Comparison of ENCODE assay signal across 25 mouse cellular contexts in genomic region chrX:162302788-162303187, GRCm38 (mm10).
"Had no signal": no experiment of that assay in that cellular context is flagged by ENCODE, and none has a peak within 500 bp of the region (broad histone marks: within the 10 kb centered on the region; RNA-seq: fewer than 3 reads in every experiment).

No protein-coding gene starts in this region.

- H3K27ac ChIP-seq: gastrocnemius, adult 2 months; heart, embryonic 10.5 days; heart, embryonic 13.5 days; heart, embryonic 15.5 days; hindbrain, embryonic 13.5 days; hindbrain, embryonic 15.5 days; hindbrain, postnatal 0 days; kidney, embryonic 15.5 days; kidney, postnatal 0 days; left cerebral cortex, adult 2 months; limb, embryonic 10.5 days; limb, embryonic 12.5 days had no signal

- H3K4me2 ChIP-seq: heart, embryonic 13.5 days; heart, embryonic 15.5 days; hindbrain, embryonic 13.5 days; hindbrain, embryonic 15.5 days; kidney, embryonic 15.5 days; limb, embryonic 12.5 days; liver, embryonic 11.5 days had no signal

- H3K27me3 ChIP-seq: heart, embryonic 13.5 days; heart, embryonic 15.5 days; hindbrain, embryonic 13.5 days; hindbrain, embryonic 15.5 days had no signal

- H3K4me3 ChIP-seq: gastrocnemius, adult 2 months; heart, embryonic 10.5 days; heart, embryonic 13.5 days; heart, embryonic 15.5 days; hindbrain, embryonic 13.5 days; hindbrain, embryonic 15.5 days; kidney, embryonic 15.5 days; left cerebral cortex, adult 2 months; limb, embryonic 10.5 days; limb, embryonic 12.5 days had no signal

- H3K4me1 ChIP-seq: heart, embryonic 10.5 days; heart, embryonic 13.5 days; heart, embryonic 15.5 days; hindbrain, embryonic 13.5 days; hindbrain, embryonic 15.5 days; kidney, embryonic 15.5 days; limb, embryonic 10.5 days; limb, embryonic 12.5 days had no signal

- H3K36me3 ChIP-seq: heart, embryonic 10.5 days; heart, embryonic 13.5 days; heart, embryonic 15.5 days; hindbrain, embryonic 13.5 days; hindbrain, embryonic 15.5 days; kidney, embryonic 15.5 days; limb, embryonic 10.5 days; limb, embryonic 12.5 days had no signal

- DNase-seq: gastrocnemius, adult 2 months; gastrocnemius, postnatal 10 days; gastrocnemius, postnatal 25 days; heart, adult 18-20 months; heart, postnatal 14 days; heart, postnatal 36 days; kidney, adult 11 months; kidney, adult 2 months; kidney, adult 9 months; kidney, postnatal 14 days; kidney, postnatal 36 days; liver had no signal

- H3K9me3 ChIP-seq: heart, embryonic 10.5 days; heart, embryonic 13.5 days; heart, embryonic 15.5 days; hindbrain, embryonic 13.5 days; hindbrain, embryonic 15.5 days; kidney, embryonic 15.5 days; limb, embryonic 10.5 days; limb, embryonic 12.5 days had no signal

- ATAC-seq: hindbrain, postnatal 0 days; intestine, embryonic 16.5 days had no signal

- H3K9ac ChIP-seq: heart, embryonic 13.5 days; heart, embryonic 15.5 days; hindbrain, embryonic 13.5 days; hindbrain, embryonic 15.5 days; kidney, embryonic 15.5 days; limb, embryonic 12.5 days had no signal
